Mouse (Mus musculus): ENCODE data around the gene Stat3. TPM values are rescaled to one million over a fixed set of nuclear protein-coding genes. Genes with fewer than 3 reads are reported as not detected.

Stat3 gene
- 10 to 100 TPM; 29.6 to 44.7 TPM for total RNA-seq (2021)

- intact Hi-C loops (cut with DNase I), result no loop called here
- DNase-seq (ENCODE audit: low spot score in 2 of 2), result peak; percentile 99 to 100
These were observed at the start of gene Stat3 for GRCm38 (mm10) chr11:100939512-100940151. Stat3 (minus strand) TSS chr11:100939540.

- DNase-seq (ENCODE audit: low spot score in 2 of 2), result no peak
- intact Hi-C loops (cut with DNase I), result loop anchor here (10.0 kb wide), 1 partner anchor 186 kb away; the partner anchor contains the start of genes Ccr10, Cntnap1 and Plekhh3
These were observed 49.3 kb upstream of the Stat3 start for GRCm38 (mm10) chr11:100988674-100989073.

GRCm38 (mm10) chr11:100985607-100986006 is 46.3 kb upstream of the Stat3 start:
- intact Hi-C loops (cut with DNase I), result loop anchor here (10.0 kb wide), 1 partner anchor 189 kb away; the partner anchor contains the start of genes Ccr10, Cntnap1 and Plekhh3
- DNase-seq (ENCODE audit: low spot score in 2 of 2), result no peak

GRCm38 (mm10) chr11:100983778-100984131 is 44.4 kb upstream of the Stat3 start:
- intact Hi-C loops (cut with DNase I), result loop anchor here (2.0 to 10.0 kb wide), 3 partner anchors 27 to 191 kb away; partner anchors contain the start of genes Ccr10, Cntnap1 and Plekhh3
- DNase-seq (ENCODE audit: low spot score in 2 of 2), result no peak

GRCm38 (mm10) chr11:100983125-100983777 is 43.9 kb upstream of the Stat3 start:
- intact Hi-C loops (cut with DNase I), result loop anchor here (2.0 to 10.0 kb wide), 3 partner anchors 28 to 192 kb away; partner anchors contain the start of genes Ccr10, Cntnap1 and Plekhh3
- peak; percentile 56 to 63 for DNase-seq (ENCODE audit: low spot score in 2 of 2)

- no peak for DNase-seq (ENCODE audit: low spot score in 2 of 2)
- intact Hi-C loops (cut with DNase I), result loop anchor here (2.0 to 10.0 kb wide), 3 partner anchors 29 to 193 kb away; partner anchors contain the start of genes Ccr10, Cntnap1 and Plekhh3
These were observed 42.7 kb upstream of the Stat3 start for GRCm38 (mm10) chr11:100982087-100982486.

- intact Hi-C loops (cut with DNase I), result loop anchor here (10.0 kb wide), 1 partner anchor 194 kb away; the partner anchor contains the start of genes Ccr10, Cntnap1 and Plekhh3
These were observed 41.9 kb upstream of the Stat3 start for GRCm38 (mm10) chr11:100981236-100981635.

GRCm38 (mm10) chr11:100980438-100980837 is 41.1 kb upstream of the Stat3 start:
- DNase-seq (ENCODE audit: low spot score in 2 of 2), result no peak
- intact Hi-C loops (cut with DNase I), result loop anchor here (10.0 kb wide), 1 partner anchor 194 kb away; the partner anchor contains the start of genes Ccr10, Cntnap1 and Plekhh3

More at GRCm38 (mm10) chr11:100981236-100981635, 41.9 kb upstream of the Stat3 start:
- DNase-seq (ENCODE audit: low spot score in 2 of 2), result no peak

GRCm38 (mm10) chr11:100979887-100980286 is 40.5 kb upstream of the Stat3 start:
- DNase-seq (ENCODE audit: low spot score in 2 of 2), result peak; percentile 9 to 15
- intact Hi-C loops (cut with DNase I), result loop anchor here (10.0 kb wide), 1 partner anchor 195 kb away; the partner anchor contains the start of genes Ccr10, Cntnap1 and Plekhh3

GRCm38 (mm10) chr11:100975241-100975640 is 35.9 kb upstream of the Stat3 start:
- DNase-seq (ENCODE audit: low spot score in 2 of 2), result no peak

GRCm38 (mm10) chr11:100974381-100974970 is 35.1 kb upstream of the Stat3 start:
- intact Hi-C loops (cut with DNase I), result no loop called here
- no peak for DNase-seq (ENCODE audit: low spot score in 2 of 2)

More at GRCm38 (mm10) chr11:100975241-100975640, 35.9 kb upstream of the Stat3 start:
- intact Hi-C loops (cut with DNase I), result no loop called here

GRCm38 (mm10) chr11:100973245-100973644 is 33.9 kb upstream of the Stat3 start:
- DNase-seq (ENCODE audit: low spot score in 2 of 2), result no peak
- intact Hi-C loops (cut with DNase I), result no loop called here

- intact Hi-C loops (cut with DNase I), result no loop called here
- no peak for DNase-seq (ENCODE audit: low spot score in 2 of 2)
These were observed 32.1 kb upstream of the Stat3 start for GRCm38 (mm10) chr11:100971455-100971854.

- intact Hi-C loops (cut with DNase I), result no loop called here
- peak; percentile 27 to 66 for DNase-seq (ENCODE audit: low spot score in 2 of 2)
These were observed 31.2 kb upstream of the Stat3 start, which contains the start of gene Cavin1 for GRCm38 (mm10) chr11:100970557-100970937. Cavin1 (minus strand) TSS chr11:100970887.

GRCm38 (mm10) chr11:100969744-100970556 is 30.6 kb upstream of the Stat3 start:
- no peak for DNase-seq (ENCODE audit: low spot score in 2 of 2)
- intact Hi-C loops (cut with DNase I), result no loop called here

GRCm38 (mm10) chr11:100969189-100969743 is 29.9 kb upstream of the Stat3 start:
- intact Hi-C loops (cut with DNase I), result no loop called here
- peak in 1 of 2 experiments; percentile 8 for DNase-seq (ENCODE audit: low spot score in 2 of 2)

GRCm38 (mm10) chr11:100968501-100968900 is 29.2 kb upstream of the Stat3 start:
- intact Hi-C loops (cut with DNase I), result no loop called here
- DNase-seq (ENCODE audit: low spot score in 2 of 2), result no peak

- intact Hi-C loops (cut with DNase I), result no loop called here
- no peak for DNase-seq (ENCODE audit: low spot score in 2 of 2)
These were observed 28.6 kb upstream of the Stat3 start for GRCm38 (mm10) chr11:100967881-100968420.

Data from left cerebral cortex, postnatal 36 days (tissue).